Mouse (Mus musculus): Measurements from ENCODE around the gene Hemk1.

DNA sequence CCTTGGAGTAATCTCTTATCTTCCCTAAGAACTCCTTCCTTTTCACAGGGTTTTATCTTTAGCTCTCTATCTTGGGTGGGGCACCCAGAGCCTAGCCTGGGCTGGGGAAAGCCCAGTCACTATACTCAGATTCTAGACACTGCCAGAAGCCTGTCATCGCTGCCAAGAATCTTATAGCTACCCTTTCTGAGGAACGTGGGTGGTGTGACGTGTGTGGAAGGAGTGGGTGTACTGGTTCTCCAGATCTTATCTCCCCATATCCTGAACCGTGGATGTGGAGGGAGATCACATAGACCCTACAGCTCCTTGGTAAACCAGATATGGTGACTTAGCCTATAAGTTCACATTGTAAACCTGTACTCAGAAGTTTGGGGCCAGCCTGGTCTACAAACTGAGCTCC is 42.5 kb downstream of the Hemk1 start:
- TF ChIP-seq CTCF (IDR thresholded peaks at IDR 0.05; ENCODE audit: low read depth) (no peak), EP300 (IDR thresholded peaks at IDR 0.05; ENCODE audit: low read depth) (no peak)
